Mouse (Mus musculus) megakaryocyte, embryonic 14.5 days (primary cell): ENCODE results near the gene Stk24.

Source experiments
- FLI1 ChIP-seq: IDR thresholded peaks from 2 replicates; pipeline ENCODE4 v1.6.1; 2012; ENCODE audit warnings: low read length, inconsistent platforms, mixed read lengths
- GATA1 ChIP-seq: IDR thresholded peaks from 3 replicates; pipeline ENCODE4 v1.6.1; 2012; ENCODE audit warnings: mixed read lengths, low read length, inconsistent platforms, borderline replicate concordance

- TF ChIP-seq FLI1 = no peak
- TF ChIP-seq GATA1 = no peak
Observed at GRCm38 (mm10) chr14:121352744-121353143, 27.1 kb downstream of the Stk24 start.
